Mouse (Mus musculus): ENCODE measurements at regions not wholly inside any gene's neighbourhood (a gene's known extent, or its start where the extent isn't known, plus 50 kb on each side); places are given as distances from the start of the nearest gene placed in this dataset.
"Not testable (repeated sequence)": the region's sequence is repeated elsewhere in the genome, so short reads cannot be mapped to it uniquely, and the experiment has no call there.

- DNase-seq (ENCODE audit: low spot score in 2 of 2), result no peak
- intact Hi-C loops (cut with DNase I), result no loop called here
Observed at GRCm38 (mm10) chr13:57087966-57088365, 192.2 kb upstream of the Trpc7 start.

- no peak for DNase-seq (ENCODE audit: low spot score in 2 of 2)
- intact Hi-C loops (cut with DNase I), result no loop called here
Observed at GRCm38 (mm10) chr13:57087398-57087797, 191.6 kb upstream of the Trpc7 start.

GRCm38 (mm10) chr13:57083751-57084150 lies 188.0 kb upstream of the Trpc7 start:
- DNase-seq (ENCODE audit: low spot score in 2 of 2), result no peak
- intact Hi-C loops (cut with DNase I), result no loop called here

GRCm38 (mm10) chr13:57070479-57070878 lies 174.7 kb upstream of the Trpc7 start:
- intact Hi-C loops (cut with DNase I), result no loop called here

GRCm38 (mm10) chr13:57061656-57062055 lies 165.9 kb upstream of the Trpc7 start:
- intact Hi-C loops (cut with DNase I), result no loop called here
- no peak for DNase-seq (ENCODE audit: low spot score in 2 of 2)

More at GRCm38 (mm10) chr13:57070479-57070878, 174.7 kb upstream of the Trpc7 start:
- no peak for DNase-seq (ENCODE audit: low spot score in 2 of 2)

- intact Hi-C loops (cut with DNase I), result no loop called here
- no peak for DNase-seq (ENCODE audit: low spot score in 2 of 2)
Observed at GRCm38 (mm10) chr13:57061074-57061473, 165.3 kb upstream of the Trpc7 start.

GRCm38 (mm10) chr13:57056786-57057185 lies 161.0 kb upstream of the Trpc7 start:
- intact Hi-C loops (cut with DNase I), result no loop called here
- DNase-seq (ENCODE audit: low spot score in 2 of 2), result no peak

- DNase-seq (ENCODE audit: low spot score in 2 of 2), result peak in 1 of 2 experiments; percentile 6
- intact Hi-C loops (cut with DNase I), result no loop called here
Observed at GRCm38 (mm10) chr13:57055409-57056195, 159.8 kb upstream of the Trpc7 start.

GRCm38 (mm10) chr13:57053361-57053760 lies 157.6 kb upstream of the Trpc7 start:
- no peak for DNase-seq (ENCODE audit: low spot score in 2 of 2)

GRCm38 (mm10) chr13:57046130-57046529 lies 150.3 kb upstream of the Trpc7 start:
- DNase-seq (ENCODE audit: low spot score in 2 of 2); intact Hi-C loops (cut with DNase I): not testable (repeated sequence)

More at GRCm38 (mm10) chr13:57053361-57053760, 157.6 kb upstream of the Trpc7 start:
- intact Hi-C loops (cut with DNase I), result no loop called here

- no peak for DNase-seq (ENCODE audit: low spot score in 2 of 2)
- intact Hi-C loops (cut with DNase I), result no loop called here
Observed at GRCm38 (mm10) chr13:57044455-57044854, 148.7 kb upstream of the Trpc7 start.

- intact Hi-C loops (cut with DNase I), result no loop called here
- no peak for DNase-seq (ENCODE audit: low spot score in 2 of 2)
Observed at GRCm38 (mm10) chr13:57043316-57043974, 147.7 kb upstream of the Trpc7 start.

GRCm38 (mm10) chr13:57042514-57042913 lies 146.7 kb upstream of the Trpc7 start:
- intact Hi-C loops (cut with DNase I), result no loop called here
- DNase-seq (ENCODE audit: low spot score in 2 of 2), result no peak

- intact Hi-C loops (cut with DNase I), result no loop called here
- no peak for DNase-seq (ENCODE audit: low spot score in 2 of 2)
Observed at GRCm38 (mm10) chr13:57032871-57033270, 137.1 kb upstream of the Trpc7 start.

- DNase-seq (ENCODE audit: low spot score in 2 of 2), result peak; percentile 67
- intact Hi-C loops (cut with DNase I), result no loop called here
Observed at GRCm38 (mm10) chr13:57017553-57018341, 122.0 kb upstream of the Trpc7 start.

GRCm38 (mm10) chr13:57016465-57017272 lies 120.9 kb upstream of the Trpc7 start:
- peak in 1 of 2 experiments; percentile 9 for DNase-seq (ENCODE audit: low spot score in 2 of 2)
- intact Hi-C loops (cut with DNase I), result no loop called here

GRCm38 (mm10) chr13:57007236-57007635 lies 111.4 kb upstream of the Trpc7 start:
- DNase-seq (ENCODE audit: low spot score in 2 of 2), result not testable (repeated sequence)

GRCm38 (mm10) chr13:57003565-57004132 lies 107.9 kb upstream of the Trpc7 start:
- DNase-seq (ENCODE audit: low spot score in 2 of 2), result no peak
- intact Hi-C loops (cut with DNase I), result no loop called here

More at GRCm38 (mm10) chr13:57007236-57007635, 111.4 kb upstream of the Trpc7 start:
- intact Hi-C loops (cut with DNase I), result not testable (repeated sequence)

GRCm38 (mm10) chr13:56992022-56992421 lies 96.2 kb upstream of the Trpc7 start:
- intact Hi-C loops (cut with DNase I), result loop anchor here (10.0 kb wide), 1 partner anchor 253 kb away; no protein-coding TSS in a partner anchor
- DNase-seq (ENCODE audit: low spot score in 2 of 2), result no peak
